Mouse (Mus musculus): ENCODE measurements around the gene Csnk2a1.

DNA sequence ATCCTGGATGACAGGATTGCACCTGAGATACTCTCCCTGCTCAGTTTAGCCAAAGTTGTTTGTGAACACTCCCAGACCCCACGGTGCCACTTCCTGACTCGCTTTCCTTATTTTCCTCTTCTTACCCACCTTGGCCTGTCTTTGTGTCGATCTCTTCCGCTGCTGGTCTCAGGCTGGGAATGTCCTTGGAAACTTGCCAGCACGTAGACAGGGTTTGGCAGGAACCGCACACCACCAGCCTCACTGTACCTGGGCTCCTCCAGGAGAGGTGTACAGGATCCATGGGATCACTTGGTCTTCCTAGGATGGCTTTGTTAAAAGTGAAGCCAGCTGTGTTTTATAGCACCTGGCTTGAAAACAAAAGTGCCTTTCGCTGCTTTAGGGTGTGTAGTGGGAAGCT is 86.4 kb downstream of the Csnk2a1 start:
- no peak for TF ChIP-seq CTCF (IDR thresholded peaks at IDR 0.05; ENCODE audit: control insufficient read depth, insufficient read depth, low read length)
- no peak for TF ChIP-seq POLR2A (IDR thresholded peaks at IDR 0.05; ENCODE audit: borderline replicate concordance, control insufficient read depth, low read depth, low read length)
